Mouse (Mus musculus): Measurements from ENCODE around the gene 4930415O20Rik. TPM values are rescaled to one million over a fixed set of nuclear protein-coding genes. Genes with fewer than 3 reads are reported as not detected.

Gene 4930415O20Rik
- polyA plus RNA-seq (2012; rRNA removed; ENCODE audit: low replicate concordance) = 0.73 TPM in 1 of 2 replicates, not detected in the other

GRCm38 (mm10) chr15:98570873-98571538, at the start of gene 4930415O20Rik, which contains the start of gene Ccnt1:
Gene 4930415O20Rik, plus strand, starts transcription at chr15:98571004.
Gene Ccnt1, minus strand, starts transcription at chr15:98570923.

GRCm38 (mm10) chr15:98533881-98534627, 36.8 kb upstream of the 4930415O20Rik start, which contains the start of gene Kansl2:
Gene Kansl2, minus strand, starts transcription at chr15:98534264.

GRCm38 (mm10) chr15:98609331-98610130, 38.7 kb downstream of the 4930415O20Rik start, which contains the start of gene Adcy6:
Gene Adcy6, minus strand, starts transcription at chr15:98610076.

GRCm38 (mm10) chr15:98630540-98630939, 59.7 kb downstream of the 4930415O20Rik start, which contains the start of gene Cacnb3:
Gene Cacnb3, plus strand, starts transcription at chr15:98630840.

Other genes starting within 250 kb of the 4930415O20Rik start
- gene Olfr284, start 230.0 kb upstream of the 4930415O20Rik start, polyA plus RNA-seq (2012; rRNA removed; ENCODE audit: low replicate concordance) = not detected in 2 replicates
- not detected in 2 replicates for gene Olfr283, start 190.1 kb upstream of the 4930415O20Rik start, polyA plus RNA-seq (2012; rRNA removed; ENCODE audit: low replicate concordance)
- gene Olfr282, start 139.8 kb upstream of the 4930415O20Rik start, polyA plus RNA-seq (2012; rRNA removed; ENCODE audit: low replicate concordance) = not detected in 2 replicates
- gene Olfr281, start 118.4 kb upstream of the 4930415O20Rik start, polyA plus RNA-seq (2012; rRNA removed; ENCODE audit: low replicate concordance) = not detected in 2 replicates
- not detected in 2 replicates for gene OR5BS1P, start 101.1 kb upstream of the 4930415O20Rik start, polyA plus RNA-seq (2012; rRNA removed; ENCODE audit: low replicate concordance)
- gene Lalba, start 88.3 kb upstream of the 4930415O20Rik start, polyA plus RNA-seq (2012; rRNA removed; ENCODE audit: low replicate concordance) = 0.93 TPM in 1 of 2 replicates, not detected in the other
- gene Olfr279, start 78.6 kb upstream of the 4930415O20Rik start, polyA plus RNA-seq (2012; rRNA removed; ENCODE audit: low replicate concordance) = not detected in 2 replicates
- gene Kansl2, start 36.7 kb upstream of the 4930415O20Rik start, polyA plus RNA-seq (2012; rRNA removed; ENCODE audit: low replicate concordance) = 34.5 and 55.4 TPM in 2 replicates
- gene Ccnt1, start 81 bp upstream of the 4930415O20Rik start, polyA plus RNA-seq (2012; rRNA removed; ENCODE audit: low replicate concordance) = 9.7 and 16.1 TPM in 2 replicates
- 107 and 116 TPM in 2 replicates for gene Adcy6, start 39.1 kb downstream of the 4930415O20Rik start, polyA plus RNA-seq (2012; rRNA removed; ENCODE audit: low replicate concordance)
- 21.0 and 124 TPM in 2 replicates for gene Cacnb3, start 59.8 kb downstream of the 4930415O20Rik start, polyA plus RNA-seq (2012; rRNA removed; ENCODE audit: low replicate concordance)
- gene Ddx23, start 91.9 kb downstream of the 4930415O20Rik start, polyA plus RNA-seq (2012; rRNA removed; ENCODE audit: low replicate concordance) = 29.0 and 48.5 TPM in 2 replicates
- gene Rnd1, start 106.5 kb downstream of the 4930415O20Rik start, polyA plus RNA-seq (2012; rRNA removed; ENCODE audit: low replicate concordance) = 4.4 and 5.4 TPM in 2 replicates
- 0.09 and 1.4 TPM in 2 replicates for gene Ccdc65, start 137.2 kb downstream of the 4930415O20Rik start, polyA plus RNA-seq (2012; rRNA removed; ENCODE audit: low replicate concordance)
- gene Fkbp11, start 157.2 kb downstream of the 4930415O20Rik start, polyA plus RNA-seq (2012; rRNA removed; ENCODE audit: low replicate concordance) = 8.5 and 30.4 TPM in 2 replicates
- gene Arf3, start 192.2 kb downstream of the 4930415O20Rik start, polyA plus RNA-seq (2012; rRNA removed; ENCODE audit: low replicate concordance) = 95.2 and 124 TPM in 2 replicates
- 1.9 and 4.5 TPM in 2 replicates for gene Wnt10b, start 207.1 kb downstream of the 4930415O20Rik start, polyA plus RNA-seq (2012; rRNA removed; ENCODE audit: low replicate concordance)
- gene Wnt1, start 218.9 kb downstream of the 4930415O20Rik start, polyA plus RNA-seq (2012; rRNA removed; ENCODE audit: low replicate concordance) = 0.15 and 0.39 TPM in 2 replicates
- gene Ddn, start 238.5 kb downstream of the 4930415O20Rik start, polyA plus RNA-seq (2012; rRNA removed; ENCODE audit: low replicate concordance) = 0.05 and 0.06 TPM in 2 replicates